Mouse (Mus musculus): ENCODE measurements around the gene Trim28. TPM values are rescaled to one million over a fixed set of nuclear protein-coding genes. Genes with fewer than 3 reads are reported as not detected.

The Trim28 gene
- polyA plus RNA-seq, 1 experiment from 2014 or later, result 414 TPM

Other genes starting within 250 kb of the Trim28 start
- gene Zscan18, start 195.5 kb upstream of the Trim28 start, polyA plus RNA-seq (2014; fragmentation: Nextera tagmentation; extraction: Ambion mirVana), result 7.6 and 8.4 TPM in 2 replicates
- 15.1 and 16.2 TPM in 2 replicates for gene Zfp329, start 180.3 kb upstream of the Trim28 start, polyA plus RNA-seq (2014; fragmentation: Nextera tagmentation; extraction: Ambion mirVana)
- gene Zfp110, start 164.4 kb upstream of the Trim28 start, polyA plus RNA-seq (2014; fragmentation: Nextera tagmentation; extraction: Ambion mirVana), result 28.7 and 29.5 TPM in 2 replicates
- gene Zfp128, start 117.9 kb upstream of the Trim28 start, polyA plus RNA-seq (2014; fragmentation: Nextera tagmentation; extraction: Ambion mirVana), result 4.4 and 4.8 TPM in 2 replicates
- gene Zscan22, start 101.3 kb upstream of the Trim28 start, polyA plus RNA-seq (2014; fragmentation: Nextera tagmentation; extraction: Ambion mirVana), result 17.4 and 21.6 TPM in 2 replicates
- 1,510 and 1,578 TPM in 2 replicates for gene Rps5, start 76.8 kb upstream of the Trim28 start, polyA plus RNA-seq (2014; fragmentation: Nextera tagmentation; extraction: Ambion mirVana)
- gene Rnf225, start 71.7 kb upstream of the Trim28 start, polyA plus RNA-seq (2014; fragmentation: Nextera tagmentation; extraction: Ambion mirVana), result 0.45 and 0.63 TPM in 2 replicates
- gene Zfp324, start 33.3 kb upstream of the Trim28 start, polyA plus RNA-seq (2014; fragmentation: Nextera tagmentation; extraction: Ambion mirVana), result 7.4 and 8.3 TPM in 2 replicates
- 5.4 and 6.5 TPM in 2 replicates for gene Zfp446, start 21.3 kb upstream of the Trim28 start, polyA plus RNA-seq (2014; fragmentation: Nextera tagmentation; extraction: Ambion mirVana)
- 0.38 TPM in 1 of 2 replicates, not detected in the other for gene Slc27a5, start 922 bp upstream of the Trim28 start, polyA plus RNA-seq (2014; fragmentation: Nextera tagmentation; extraction: Ambion mirVana)
- gene Zbtb45, start 10.9 kb downstream of the Trim28 start, polyA plus RNA-seq (2014; fragmentation: Nextera tagmentation; extraction: Ambion mirVana), result 23.7 and 26.9 TPM in 2 replicates
- gene Chmp2a, start 35.7 kb downstream of the Trim28 start, polyA plus RNA-seq (2014; fragmentation: Nextera tagmentation; extraction: Ambion mirVana), result 157 and 161 TPM in 2 replicates
- 72.7 and 124 TPM in 2 replicates for gene Ube2m, start 39.2 kb downstream of the Trim28 start, polyA plus RNA-seq (2014; fragmentation: Nextera tagmentation; extraction: Ambion mirVana)
- 2.5 and 2.7 TPM in 2 replicates for gene Mzf1, start 55.6 kb downstream of the Trim28 start, polyA plus RNA-seq (2014; fragmentation: Nextera tagmentation; extraction: Ambion mirVana)
- not detected in 2 replicates for gene Vmn1r85, start 96.1 kb downstream of the Trim28 start, polyA plus RNA-seq (2014; fragmentation: Nextera tagmentation; extraction: Ambion mirVana)
- gene Vmn1r86, start 120.8 kb downstream of the Trim28 start, polyA plus RNA-seq (2014; fragmentation: Nextera tagmentation; extraction: Ambion mirVana), result not detected in 2 replicates
- gene Vmn1r87, start 141.0 kb downstream of the Trim28 start, polyA plus RNA-seq (2014; fragmentation: Nextera tagmentation; extraction: Ambion mirVana), result not detected in 2 replicates
- 0.03 TPM in 1 of 2 replicates, not detected in the other for gene Vmn1r88, start 160.5 kb downstream of the Trim28 start, polyA plus RNA-seq (2014; fragmentation: Nextera tagmentation; extraction: Ambion mirVana)
- gene Vmn1r89, start 213.9 kb downstream of the Trim28 start, polyA plus RNA-seq (2014; fragmentation: Nextera tagmentation; extraction: Ambion mirVana), result not detected in 2 replicates

Data from intestine, embryonic 14.5 days (tissue).